Mouse (Mus musculus): ENCODE data around the gene Acsl6.
"Not testable (repeated sequence)": the region's sequence is repeated elsewhere in the genome, so short reads cannot be mapped to it uniquely, and the experiment has no call there.

Gene Acsl6

GRCm38 (mm10) chr11:54391326-54391725, 87.7 kb downstream of the Acsl6 start:
- in situ Hi-C loops (cut with MseI, MboI) = no loop called here

- in situ Hi-C loops (cut with MseI, MboI) = no loop called here
These were observed 93.1 kb downstream of the Acsl6 start for GRCm38 (mm10) chr11:54396686-54397085.

- in situ Hi-C loops (cut with MseI, MboI) = no loop called here
These were observed 94.5 kb downstream of the Acsl6 start for GRCm38 (mm10) chr11:54398058-54398457.

GRCm38 (mm10) chr11:54400803-54401202, 97.2 kb downstream of the Acsl6 start:
- in situ Hi-C loops (cut with MseI, MboI) = not testable (repeated sequence)

- in situ Hi-C loops (cut with MseI, MboI) = no loop called here
These were observed 101.3 kb downstream of the Acsl6 start for GRCm38 (mm10) chr11:54404885-54405284.

DNA sequence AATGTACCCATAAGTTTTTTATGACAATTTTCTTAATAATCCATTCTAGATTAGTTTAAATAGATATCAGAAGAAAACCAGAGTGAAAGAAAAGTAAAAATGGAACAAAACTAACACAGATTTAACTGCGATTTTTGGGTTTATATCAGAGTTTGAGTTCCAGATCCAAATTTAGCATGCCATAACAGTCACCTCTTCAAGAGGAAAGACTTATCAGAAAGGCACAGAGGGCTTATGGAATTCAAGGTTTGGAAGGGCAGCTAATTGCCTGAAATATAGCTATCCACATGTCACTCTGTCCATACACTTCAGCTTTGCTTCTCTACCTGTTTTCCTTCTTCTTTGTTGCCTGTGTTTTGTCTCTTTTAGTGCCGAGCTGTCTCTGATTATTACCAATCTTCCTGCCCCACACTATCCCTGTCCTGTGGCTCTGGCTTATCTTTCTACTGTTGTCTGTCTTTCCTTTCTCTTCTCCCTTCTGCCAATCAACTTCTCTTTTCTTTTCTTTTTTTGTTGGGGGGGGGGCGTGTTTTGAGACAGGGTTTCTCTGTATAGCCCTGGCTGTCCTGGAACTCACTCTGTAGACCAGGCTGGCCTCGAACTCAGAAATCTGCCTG, 103.4 kb downstream of the Acsl6 start:
- in situ Hi-C loops (cut with MseI, MboI) = no loop called here

- in situ Hi-C loops (cut with MseI, MboI) = no loop called here
These were observed 107.0 kb downstream of the Acsl6 start for GRCm38 (mm10) chr11:54410612-54411011.

- in situ Hi-C loops (cut with MseI, MboI) = no loop called here
These were observed 109.4 kb downstream of the Acsl6 start for GRCm38 (mm10) chr11:54413017-54413416.
